Mouse (Mus musculus): ENCODE results near the gene Mrpl33. TPM values are rescaled to one million over a fixed set of nuclear protein-coding genes. Genes with fewer than 3 reads are reported as not detected.

Mrpl33 gene
- polyA plus RNA-seq, 1 experiment from 2014 or later, result 211 TPM

DNA sequence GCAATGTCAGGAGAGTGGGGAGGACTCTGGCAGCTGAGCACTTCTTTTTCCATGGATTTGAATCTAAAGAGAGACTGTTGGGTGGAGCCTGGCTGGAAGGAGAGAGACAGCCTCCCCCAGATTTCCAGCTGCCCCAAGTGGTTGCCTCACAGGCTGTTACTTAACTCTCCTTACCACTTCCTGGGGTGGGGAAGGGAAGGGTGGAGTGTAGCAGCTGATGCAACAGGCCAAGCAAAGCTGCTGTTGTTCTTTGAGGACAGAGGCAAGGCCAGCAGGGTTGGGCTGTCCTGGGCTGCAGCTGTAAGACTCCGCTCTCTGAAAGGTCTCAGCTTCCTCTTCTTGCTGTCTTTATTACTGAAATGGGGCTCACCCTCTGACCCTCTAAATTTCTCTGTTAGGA is 5.6 kb downstream of the Mrpl33 start:
- 70% methylated on average over 1 of the region's 1 CpGs for WGBS
- Histone ChIP-seq H3K27me3 (ENCODE audit: control insufficient read depth, insufficient read depth, low read depth, low read length) (no peaks in the 10 kb centered on the region; the same call in 1 of the 2 replicates), H3K36me3 (ENCODE audit: control insufficient read depth, insufficient read depth, low read length) (no peaks in the 10 kb centered on the region), H3K9me3 (replicated peaks; ENCODE audit: control insufficient read depth, low read length, poor library complexity, severe bottlenecking) (no peaks in the 10 kb centered on the region), H3K9ac (ENCODE audit: low read depth, low read length) (no peak overlapping the region), H3K4me3 (ENCODE audit: low read depth, low read length) (no peak overlapping the region), H3K27ac (ENCODE audit: low read length) (no peak overlapping the region), H3K4me2 (ENCODE audit: low read length) (no peak overlapping the region), H3K4me1 (ENCODE audit: control insufficient read depth, insufficient read depth, low read length) (peaks cover 3% of the 10 kb centered on the region; the same call in 1 of the 2 replicates)
- no peak for ATAC-seq

DNA sequence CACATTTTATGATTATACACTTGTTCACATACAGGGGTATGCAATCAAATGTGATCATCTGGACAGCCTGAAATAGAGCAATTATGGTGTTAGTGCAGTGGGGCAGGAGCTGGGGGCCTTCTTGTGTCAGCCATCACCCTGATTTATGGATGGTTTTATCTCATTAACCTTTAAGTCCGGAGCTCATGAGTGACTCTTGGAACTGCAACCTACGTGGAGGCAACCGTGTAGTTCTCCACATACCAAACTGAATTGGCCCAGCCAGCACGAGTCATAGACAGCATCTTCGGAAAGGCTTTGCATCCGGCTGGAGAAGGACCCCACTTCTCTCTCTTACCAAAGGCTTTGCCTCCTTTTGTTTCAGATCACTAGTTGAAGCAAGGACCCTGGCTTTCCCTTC is 7.0 kb downstream of the Mrpl33 start:
- no peak for ATAC-seq

GRCm38 (mm10) chr5:31606151-31606550 is 9.4 kb downstream of the Mrpl33 start:
- Histone ChIP-seq H3K4me3 (ENCODE audit: low read depth, low read length) (no peak overlapping the region), H3K27me3 (ENCODE audit: control insufficient read depth, insufficient read depth, low read depth, low read length) (no peaks in the 10 kb centered on the region), H3K27ac (ENCODE audit: low read length) (no peak overlapping the region), H3K4me2 (ENCODE audit: low read length) (no peak overlapping the region), H3K9ac (ENCODE audit: low read depth, low read length) (no peak overlapping the region), H3K36me3 (ENCODE audit: control insufficient read depth, insufficient read depth, low read length) (no peaks in the 10 kb centered on the region), H3K9me3 (replicated peaks; ENCODE audit: control insufficient read depth, low read length, poor library complexity, severe bottlenecking) (no peaks in the 10 kb centered on the region), H3K4me1 (ENCODE audit: control insufficient read depth, insufficient read depth, low read length) (no peaks in the 10 kb centered on the region)
- no peak for ATAC-seq
- WGBS, result 59% methylated on average over 3 of the region's 3 CpGs

More for the DNA sequence above, 7.0 kb downstream of the Mrpl33 start:
- H3K9ac ChIP-seq (ENCODE audit: low read depth, low read length), result no peak overlapping the region
- no peaks in the 10 kb centered on the region for H3K9me3 ChIP-seq (replicated peaks; ENCODE audit: control insufficient read depth, low read length, poor library complexity, severe bottlenecking)
- 89% methylated on average over 6 of the region's 6 CpGs for WGBS
- H3K36me3 ChIP-seq (ENCODE audit: control insufficient read depth, insufficient read depth, low read length), result no peaks in the 10 kb centered on the region
- no peak overlapping the region for H3K27ac ChIP-seq (ENCODE audit: low read length)
- H3K4me3 ChIP-seq (ENCODE audit: low read depth, low read length), result no peak overlapping the region
- H3K27me3 ChIP-seq (ENCODE audit: control insufficient read depth, insufficient read depth, low read depth, low read length), result no peaks in the 10 kb centered on the region
- H3K4me2 ChIP-seq (ENCODE audit: low read length), result no peak overlapping the region
- no peaks in the 10 kb centered on the region for H3K4me1 ChIP-seq (ENCODE audit: control insufficient read depth, insufficient read depth, low read length)

DNA sequence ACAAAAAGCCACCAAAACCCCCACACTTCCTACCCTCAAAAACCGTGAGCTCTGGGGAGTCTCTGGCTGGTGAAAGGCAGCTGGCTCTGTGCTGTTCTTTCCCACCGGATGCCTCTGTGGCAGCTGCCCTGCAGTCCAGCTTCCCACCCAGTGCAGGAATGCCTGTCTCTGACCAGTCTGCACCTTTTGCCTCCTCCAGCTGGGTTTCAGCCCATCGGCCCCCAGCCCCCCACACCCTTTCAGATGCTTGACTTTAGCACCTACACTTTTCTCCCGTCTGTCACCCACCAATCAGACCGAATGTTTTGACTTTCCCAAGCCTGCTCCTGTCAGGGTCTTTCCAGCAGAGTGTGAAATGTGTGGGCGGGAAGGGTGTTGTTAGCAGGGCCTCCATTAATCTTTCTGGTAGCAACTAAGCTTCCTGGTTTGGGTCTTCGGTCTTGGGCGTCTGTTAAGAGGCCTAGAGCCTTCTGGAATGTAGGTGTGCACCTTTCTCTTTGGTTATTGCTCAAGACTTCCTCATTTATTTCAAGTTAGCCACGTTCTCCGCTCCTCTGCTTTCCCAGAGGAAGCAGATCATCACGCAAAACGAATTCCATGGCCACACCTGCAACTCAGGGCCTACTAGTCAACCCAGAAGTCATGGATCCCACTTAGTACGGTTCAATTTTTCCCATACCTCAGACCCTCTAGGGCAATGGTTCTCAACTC is 13.8 kb downstream of the Mrpl33 start:
- no peak overlapping the region for H3K4me3 ChIP-seq (ENCODE audit: low read depth, low read length)
- no peaks in the 10 kb centered on the region for H3K27me3 ChIP-seq (ENCODE audit: control insufficient read depth, insufficient read depth, low read depth, low read length)
- H3K36me3 ChIP-seq (ENCODE audit: control insufficient read depth, insufficient read depth, low read length), result no peaks in the 10 kb centered on the region
- H3K9me3 ChIP-seq (replicated peaks; ENCODE audit: control insufficient read depth, low read length, poor library complexity, severe bottlenecking), result no peaks in the 10 kb centered on the region
- no peak overlapping the region for H3K27ac ChIP-seq (ENCODE audit: low read length)
- no peak overlapping the region for H3K9ac ChIP-seq (ENCODE audit: low read depth, low read length)
- no peak overlapping the region for H3K4me2 ChIP-seq (ENCODE audit: low read length)
- peaks cover 10% of the 10 kb centered on the region for H3K4me1 ChIP-seq (ENCODE audit: control insufficient read depth, insufficient read depth, low read length)
- ATAC-seq, result no peak
- 84% methylated on average over 13 of the region's 13 CpGs for WGBS

GRCm38 (mm10) chr5:31611186-31611585 is 14.5 kb downstream of the Mrpl33 start:
- no peaks in the 10 kb centered on the region for H3K9me3 ChIP-seq (replicated peaks; ENCODE audit: control insufficient read depth, low read length, poor library complexity, severe bottlenecking)
- no peak overlapping the region for H3K4me3 ChIP-seq (ENCODE audit: low read depth, low read length)
- H3K4me1 ChIP-seq (ENCODE audit: control insufficient read depth, insufficient read depth, low read length), result peaks cover 10% of the 10 kb centered on the region
- 96% methylated on average over 1 of the region's 1 CpGs for WGBS
- H3K4me2 ChIP-seq (ENCODE audit: low read length), result no peak overlapping the region
- H3K27ac ChIP-seq (ENCODE audit: low read length), result no peak overlapping the region
- H3K27me3 ChIP-seq (ENCODE audit: control insufficient read depth, insufficient read depth, low read depth, low read length), result no peaks in the 10 kb centered on the region
- ATAC-seq, result no peak
- no peaks in the 10 kb centered on the region; the same call in 1 of the 2 replicates for H3K36me3 ChIP-seq (ENCODE audit: control insufficient read depth, insufficient read depth, low read length)
- no peak overlapping the region for H3K9ac ChIP-seq (ENCODE audit: low read depth, low read length)

DNA sequence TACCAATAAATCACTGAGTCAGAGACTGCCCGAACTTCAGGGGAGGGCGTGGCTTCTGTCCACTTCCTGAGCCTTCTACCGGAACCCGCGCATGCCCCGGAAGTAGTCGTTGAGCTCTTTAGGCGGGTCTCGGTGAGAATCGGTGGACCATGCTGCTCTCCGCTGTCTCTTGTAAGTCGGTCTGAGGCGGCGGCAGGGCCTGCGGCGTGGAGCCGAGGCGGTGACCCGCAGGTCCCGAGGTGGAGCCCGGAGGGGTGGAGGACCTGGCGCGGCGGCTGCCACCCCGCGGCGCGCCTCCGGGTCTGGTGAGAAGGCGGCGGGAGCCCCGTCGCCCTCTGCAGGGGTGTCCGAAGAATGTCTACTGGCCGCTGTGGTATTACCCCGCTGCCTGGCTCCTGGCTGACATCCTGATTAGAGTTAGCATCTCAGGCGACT is 17.1 kb downstream of the Mrpl33 start:
- H3K4me1 ChIP-seq (ENCODE audit: control insufficient read depth, insufficient read depth, low read length), result peaks cover 10% of the 10 kb centered on the region
- no peaks in the 10 kb centered on the region for H3K27me3 ChIP-seq (ENCODE audit: control insufficient read depth, insufficient read depth, low read depth, low read length)
- H3K27ac ChIP-seq (ENCODE audit: low read length), result peak overlapping the region; percentile 90
- no peaks in the 10 kb centered on the region for H3K9me3 ChIP-seq (replicated peaks; ENCODE audit: control insufficient read depth, low read length, poor library complexity, severe bottlenecking)
- peak; percentile 96 for ATAC-seq
- peak overlapping the region; percentile 80 for H3K9ac ChIP-seq (ENCODE audit: low read depth, low read length)
- H3K4me3 ChIP-seq (ENCODE audit: low read depth, low read length), result peak overlapping the region; percentile 95
- H3K4me2 ChIP-seq (ENCODE audit: low read length), result peak overlapping the region; percentile 61
- WGBS, result under 1% methylated on average over 37 of the region's 37 CpGs
- peaks cover 6% of the 10 kb centered on the region for H3K36me3 ChIP-seq (ENCODE audit: control insufficient read depth, insufficient read depth, low read length)

DNA sequence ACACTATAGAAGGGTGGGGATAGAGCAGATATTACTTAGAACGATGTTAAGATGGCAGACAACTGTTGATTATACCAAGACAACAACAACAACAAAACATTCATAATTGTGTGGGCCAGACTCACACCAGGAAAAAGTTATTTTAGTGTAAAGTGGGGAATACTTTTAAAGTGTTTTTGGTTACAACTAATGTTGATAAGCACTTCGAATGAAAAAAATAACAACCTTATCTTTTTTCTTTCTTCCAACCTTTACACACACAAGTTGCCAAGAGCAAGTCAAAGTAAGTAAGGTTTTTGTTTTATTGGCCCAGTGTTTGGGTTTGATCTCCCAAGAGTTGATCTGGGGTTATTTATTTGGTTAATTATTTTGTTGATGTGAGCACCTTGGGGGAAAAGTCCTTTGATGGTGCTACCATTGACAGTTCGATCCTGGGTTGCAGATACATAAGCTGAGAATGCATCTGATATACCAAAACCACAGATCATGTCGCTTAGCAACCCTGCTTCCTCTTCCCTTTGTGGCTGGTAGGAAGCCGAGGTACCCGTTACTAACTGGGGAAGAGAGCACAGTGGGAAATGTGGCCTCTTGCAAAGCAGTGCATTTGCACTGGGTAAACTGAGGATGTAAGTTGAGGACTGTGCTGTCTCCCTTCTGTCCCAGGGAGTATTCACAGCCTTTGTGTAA is 17.7 kb downstream of the Mrpl33 start:
- Histone ChIP-seq H3K36me3 (ENCODE audit: control insufficient read depth, insufficient read depth, low read length) (peaks cover 6% of the 10 kb centered on the region), H3K27me3 (ENCODE audit: control insufficient read depth, insufficient read depth, low read depth, low read length) (no peaks in the 10 kb centered on the region), H3K4me3 (ENCODE audit: low read depth, low read length) (peak overlapping the region; percentile 95), H3K9me3 (replicated peaks; ENCODE audit: control insufficient read depth, low read length, poor library complexity, severe bottlenecking) (no peaks in the 10 kb centered on the region), H3K27ac (ENCODE audit: low read length) (peak overlapping the region; percentile 90), H3K9ac (ENCODE audit: low read depth, low read length) (peak overlapping the region; percentile 80), H3K4me1 (ENCODE audit: control insufficient read depth, insufficient read depth, low read length) (peaks cover 10% of the 10 kb centered on the region), H3K4me2 (ENCODE audit: low read length) (peak overlapping the region; percentile 61)
- ATAC-seq, result no peak
- 39% methylated on average over 6 of the region's 6 CpGs for WGBS

- H3K4me1 ChIP-seq (ENCODE audit: control insufficient read depth, insufficient read depth, low read length), result peaks cover under 1% of the 10 kb centered on the region; the same call in 1 of the 2 replicates
- no peaks in the 10 kb centered on the region for H3K9me3 ChIP-seq (replicated peaks; ENCODE audit: control insufficient read depth, low read length, poor library complexity, severe bottlenecking)
- no peak overlapping the region for H3K4me2 ChIP-seq (ENCODE audit: low read length)
- peaks cover 14% of the 10 kb centered on the region for H3K36me3 ChIP-seq (ENCODE audit: control insufficient read depth, insufficient read depth, low read length)
- ATAC-seq, result no peak
- H3K4me3 ChIP-seq (ENCODE audit: low read depth, low read length), result no peak overlapping the region
- H3K27ac ChIP-seq (ENCODE audit: low read length), result no peak overlapping the region
- no peaks in the 10 kb centered on the region for H3K27me3 ChIP-seq (ENCODE audit: control insufficient read depth, insufficient read depth, low read depth, low read length)
- 91% methylated on average over 3 of the region's 3 CpGs for WGBS
- no peak overlapping the region for H3K9ac ChIP-seq (ENCODE audit: low read depth, low read length)
Measured at GRCm38 (mm10) chr5:31620326-31620725, 23.6 kb downstream of the Mrpl33 start.

- Histone ChIP-seq H3K4me3 (ENCODE audit: low read depth, low read length) (no peak overlapping the region), H3K4me2 (ENCODE audit: low read length) (no peak overlapping the region), H3K9me3 (replicated peaks; ENCODE audit: control insufficient read depth, low read length, poor library complexity, severe bottlenecking) (no peaks in the 10 kb centered on the region), H3K4me1 (ENCODE audit: control insufficient read depth, insufficient read depth, low read length) (no peaks in the 10 kb centered on the region), H3K9ac (ENCODE audit: low read depth, low read length) (no peak overlapping the region), H3K27ac (ENCODE audit: low read length) (no peak overlapping the region), H3K27me3 (ENCODE audit: control insufficient read depth, insufficient read depth, low read depth, low read length) (no peaks in the 10 kb centered on the region), H3K36me3 (ENCODE audit: control insufficient read depth, insufficient read depth, low read length) (no peaks in the 10 kb centered on the region)
- 40% methylated on average over 3 of the region's 3 CpGs for WGBS
- no peak for ATAC-seq
Measured at GRCm38 (mm10) chr5:31627117-31627516, 30.4 kb downstream of the Mrpl33 start.

Data from midbrain, embryonic 16.5 days (tissue).